Mouse (Mus musculus) CD4-positive, CD25-positive, alpha-beta regulatory T cell, adult 4 months (primary cell): Measurements from ENCODE around the gene Rspry1. TPM values are rescaled to one million over a fixed set of nuclear protein-coding genes. Genes with fewer than 3 reads are reported as not detected.
A peak's percentile ranks its signal among the peaks of the same experiment; 100 is the strongest.

Experiments used
- ATAC-seq: one replicate; pipeline ENCODE4 v1.8.0; 2017
- polyA plus RNA-seq, 2 experiments: library from polyadenylated mRNA; unstranded; fragments of 100-300 nt; shearing (Covaris generic); gene quantifications; one replicate each; pipeline ENCODE4 v1.2.1; 2017

Gene Rspry1
- polyA plus RNA-seq, 2 experiments from 2014 or later, result 25.3 to 29.6 TPM

DNA sequence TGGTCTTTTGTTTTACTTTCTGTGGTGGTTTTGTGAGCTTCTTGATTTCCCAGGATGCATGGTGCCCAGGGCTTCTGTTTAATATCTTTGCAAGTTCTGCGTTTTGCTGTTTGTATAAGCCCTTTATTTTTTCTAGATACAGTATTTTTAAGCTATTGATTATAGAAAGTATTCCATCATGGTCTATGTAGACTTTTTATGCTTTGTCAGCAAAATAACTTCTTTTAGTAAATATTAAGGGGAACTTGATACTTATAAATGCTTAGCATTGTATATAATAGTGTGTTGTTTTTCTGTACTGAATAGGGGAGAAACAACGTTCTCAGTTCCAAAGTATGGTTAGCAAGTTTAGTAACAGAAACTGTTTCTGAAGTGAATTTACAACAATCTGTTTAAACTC, 2.3 kb downstream of the Rspry1 start:
- no peak for ATAC-seq

DNA sequence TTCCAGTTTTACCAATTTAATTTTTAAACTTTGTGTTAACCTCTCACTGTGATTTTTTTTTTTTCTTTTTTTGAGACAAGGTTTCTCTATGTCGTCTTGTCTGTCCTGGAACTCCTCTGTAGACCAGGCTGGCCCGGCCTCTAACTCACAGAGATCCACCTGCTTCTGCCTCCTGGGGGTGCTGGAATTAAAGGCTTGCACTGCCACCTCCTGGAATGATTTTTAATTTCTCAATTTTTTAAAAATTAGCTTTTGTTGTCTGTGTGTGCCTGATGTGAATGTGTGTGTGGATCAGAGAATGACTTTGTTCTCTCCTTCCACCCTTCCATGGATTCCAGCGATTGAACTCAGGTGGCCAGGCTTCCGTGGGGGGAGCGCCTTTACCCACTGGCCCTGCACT, 5.3 kb downstream of the Rspry1 start:
- no peak for ATAC-seq

DNA sequence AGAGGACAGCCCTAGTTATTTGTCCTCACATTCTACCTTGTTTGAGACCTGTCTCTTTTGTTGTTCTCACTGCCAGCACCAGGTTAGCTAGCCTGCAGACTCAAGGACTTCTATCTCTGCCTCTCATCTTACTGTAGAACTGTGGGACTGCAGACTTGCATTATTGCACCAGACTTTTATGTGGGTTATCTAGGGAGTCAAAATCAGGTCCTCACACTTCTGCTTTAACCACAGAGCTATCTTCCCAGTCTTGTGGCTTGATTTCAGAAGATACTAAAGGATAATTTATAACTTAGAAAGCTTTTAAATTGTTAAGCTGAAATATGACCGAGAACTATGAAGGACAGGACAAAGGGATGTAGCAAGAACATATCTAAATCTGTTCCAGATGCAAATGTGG, 23.1 kb downstream of the Rspry1 start:
- ATAC-seq, result no peak

DNA sequence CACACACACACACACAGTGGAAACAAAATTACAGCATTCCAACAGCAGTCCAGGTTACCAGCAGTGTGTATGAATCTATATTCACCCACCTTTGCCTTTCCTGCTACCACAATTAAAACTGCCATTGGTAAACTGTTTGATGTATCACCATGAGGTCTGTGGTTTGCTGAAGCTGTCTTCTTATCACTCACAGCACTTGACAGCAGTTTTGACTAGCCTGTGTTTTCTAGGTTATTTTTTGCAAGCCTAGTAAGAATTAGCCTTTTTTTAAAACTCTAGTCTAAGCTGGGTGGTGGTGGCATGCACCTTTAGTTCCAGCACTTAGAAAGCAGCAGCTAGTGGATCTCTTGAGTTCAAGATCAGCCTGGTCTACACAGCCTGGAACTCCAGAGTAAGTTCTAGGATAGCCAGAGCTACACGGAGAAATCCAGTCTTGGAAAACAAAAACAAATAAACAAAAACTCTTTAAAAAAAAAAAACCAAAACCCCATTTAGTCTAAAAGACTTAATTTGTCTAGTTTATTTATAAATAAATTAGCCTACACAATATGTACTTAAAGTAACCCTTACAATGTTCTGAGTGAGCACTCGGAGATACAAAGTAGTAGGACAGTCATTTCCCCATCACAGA, 31.9 kb downstream of the Rspry1 start:
- ATAC-seq, result peak; percentile 50

DNA sequence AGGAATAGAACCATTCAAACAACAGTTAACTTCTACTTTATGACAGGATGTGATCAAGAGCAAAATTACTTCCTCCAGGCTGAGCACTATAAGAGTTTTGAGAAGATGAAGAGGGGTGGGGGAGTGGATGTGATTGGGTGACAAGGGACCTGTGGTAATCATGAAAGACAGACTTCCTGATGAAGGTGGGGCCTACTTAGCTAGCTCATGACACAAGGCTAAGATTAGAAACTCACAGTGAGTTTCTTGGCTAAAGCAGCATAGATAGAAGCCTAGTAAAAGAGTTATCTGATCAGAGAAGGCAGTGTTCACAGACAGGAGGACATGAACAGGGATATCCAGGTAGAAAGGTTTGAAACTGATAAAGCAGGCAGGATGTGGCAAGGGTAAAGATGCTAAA, 32.5 kb downstream of the Rspry1 start:
- peak; percentile 96 for ATAC-seq

DNA sequence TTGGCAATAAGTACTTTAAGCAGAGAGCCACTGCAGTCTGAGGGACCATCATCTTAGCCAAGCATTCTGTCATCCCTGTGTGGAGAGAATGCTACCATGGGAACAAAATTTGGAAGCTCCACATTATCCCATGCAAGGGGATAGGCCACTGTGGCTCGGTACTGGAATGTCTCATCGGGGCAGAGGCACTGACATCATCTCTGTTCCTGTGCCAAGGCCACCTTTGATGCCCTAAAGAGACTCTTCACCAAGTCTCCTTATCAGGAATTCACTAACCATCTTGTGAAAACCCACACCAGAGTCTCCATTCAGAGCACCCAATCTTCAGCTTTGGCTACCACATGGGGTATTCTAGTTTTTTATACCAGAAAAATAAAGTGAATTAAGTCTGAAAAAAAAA, 39.4 kb downstream of the Rspry1 start:
- no peak for ATAC-seq

DNA sequence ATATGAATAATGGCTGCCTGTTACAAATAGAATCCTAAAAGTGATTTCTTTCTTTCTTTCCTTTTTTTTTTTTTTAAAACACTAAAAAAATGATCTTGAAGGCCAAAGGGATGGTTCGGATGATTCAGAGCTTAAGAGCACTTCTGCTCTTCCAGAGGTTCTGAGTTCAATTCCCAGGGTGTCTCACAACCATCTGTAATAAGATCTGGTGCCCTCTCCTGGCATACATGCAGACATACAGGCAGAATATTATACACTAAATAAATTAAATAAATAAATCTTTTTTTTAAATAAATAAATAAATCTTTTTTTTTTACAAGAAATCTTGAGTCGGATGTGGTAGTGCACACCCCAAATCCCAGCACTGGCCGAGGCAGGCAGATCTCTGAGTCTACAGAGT, 40.2 kb downstream of the Rspry1 start:
- ATAC-seq, result no peak

DNA sequence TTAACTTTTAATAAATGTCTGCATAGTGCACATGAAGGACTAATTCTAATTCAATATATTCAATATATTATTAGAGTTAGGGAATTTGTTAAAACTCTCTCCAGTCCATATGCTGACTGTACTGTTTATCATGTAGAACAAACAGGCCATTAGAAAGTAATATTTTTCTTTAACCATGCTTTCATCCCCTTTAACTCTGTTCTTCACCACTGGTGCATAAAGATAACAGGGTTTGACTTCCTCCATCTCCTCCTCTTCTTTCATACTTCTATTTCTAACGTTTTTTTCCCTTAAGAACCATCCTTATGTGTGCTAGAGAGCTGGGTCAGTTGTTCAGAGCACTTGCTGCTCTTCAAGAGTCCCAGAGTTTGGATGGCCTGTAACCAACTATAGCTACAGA, 43.5 kb downstream of the Rspry1 start:
- no peak for ATAC-seq

DNA sequence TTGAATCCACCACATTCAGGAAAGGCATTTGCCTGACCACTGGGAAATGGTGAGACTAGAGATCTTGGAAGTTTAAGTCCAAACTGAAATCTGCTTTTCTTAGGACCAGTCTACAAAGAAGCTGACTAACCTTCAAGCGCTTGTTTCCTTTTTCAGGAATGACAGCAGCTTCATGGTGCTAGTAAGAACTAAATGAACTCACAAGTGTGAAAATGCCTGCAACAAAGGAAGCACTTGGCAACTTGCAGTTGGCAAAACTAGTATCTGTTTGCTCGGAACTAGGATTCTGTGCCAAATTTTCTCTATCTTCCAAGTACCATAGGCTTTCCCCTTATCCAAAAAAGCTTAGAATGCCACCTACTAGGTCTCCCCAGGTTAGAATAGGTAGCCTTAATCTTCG, 44.4 kb downstream of the Rspry1 start:
- no peak for ATAC-seq

DNA sequence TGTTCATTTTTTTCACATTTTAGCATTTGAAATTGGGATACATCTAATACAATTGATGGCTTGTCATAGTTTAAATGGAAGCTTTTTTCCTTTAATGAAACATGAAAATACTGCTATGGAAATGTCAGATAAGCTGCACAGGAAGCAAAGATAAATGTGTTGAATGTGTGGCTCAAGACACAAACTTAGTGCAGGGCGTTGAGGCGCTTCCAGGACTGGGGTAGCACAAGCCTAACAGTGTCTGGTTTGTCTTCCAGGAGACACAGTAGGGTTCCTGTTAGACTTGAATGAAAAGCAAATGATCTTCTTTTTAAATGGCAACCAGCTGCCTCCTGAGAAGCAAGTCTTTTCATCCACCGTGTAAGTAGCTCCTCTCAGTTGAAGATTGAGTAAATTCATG, 47.8 kb downstream of the Rspry1 start:
- no peak for ATAC-seq

DNA sequence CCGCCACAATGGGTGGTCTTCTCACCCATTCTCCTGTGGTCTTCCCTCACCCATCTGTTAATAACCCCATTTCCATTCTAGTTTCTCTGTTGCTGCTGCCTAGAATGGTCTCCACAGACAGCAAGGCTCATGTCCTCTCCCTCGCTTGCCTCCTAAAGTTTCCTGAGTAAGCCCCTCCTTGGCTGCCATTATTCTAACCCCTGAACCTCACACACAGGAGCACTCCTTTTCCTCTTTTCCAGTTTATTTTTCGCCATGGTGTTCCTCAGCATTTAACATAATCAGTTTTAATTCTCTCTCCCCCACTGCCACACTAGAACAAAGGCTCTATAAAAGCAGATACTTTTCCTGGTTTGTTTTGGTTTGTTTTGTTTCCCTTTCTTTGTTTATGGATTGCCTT, 51.2 kb downstream of the Rspry1 start:
- no peak for ATAC-seq

DNA sequence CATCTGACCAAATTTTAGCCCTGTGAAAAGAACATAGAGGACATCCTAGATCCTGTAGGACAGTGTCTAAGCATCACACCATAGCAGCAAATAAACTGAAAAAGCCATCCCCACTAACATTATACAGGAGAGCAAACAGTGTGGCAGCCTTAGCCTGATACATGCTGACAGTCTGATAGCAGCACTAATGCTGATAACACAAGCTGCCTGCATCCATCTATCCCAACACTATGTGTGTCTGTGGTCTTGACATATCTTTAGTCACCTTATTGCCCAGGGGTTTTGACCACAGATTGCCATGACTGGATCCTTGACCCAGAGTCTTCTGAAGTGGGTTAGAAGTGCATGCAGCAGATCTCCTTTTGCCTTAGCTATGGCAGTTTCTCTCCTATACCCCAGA, 53.3 kb downstream of the Rspry1 start:
- no peak for ATAC-seq

DNA sequence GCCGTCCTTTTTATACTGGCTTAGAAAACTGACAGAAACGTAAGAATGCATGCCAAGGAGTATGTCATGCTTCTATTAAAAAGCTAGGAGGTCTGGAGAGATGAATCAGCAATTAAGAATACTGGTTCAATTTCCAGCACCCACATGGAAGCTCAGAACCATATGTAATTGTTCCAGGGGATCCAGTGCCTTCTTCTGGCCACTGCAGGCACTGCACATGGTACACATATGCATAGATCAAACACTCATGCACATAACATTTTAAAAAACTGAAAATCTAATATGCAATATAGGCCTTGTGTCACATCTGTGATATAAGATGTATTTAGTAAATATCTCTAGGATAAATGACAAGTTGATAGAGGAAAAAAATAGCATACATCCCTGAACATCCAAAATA, 56.3 kb downstream of the Rspry1 start:
- ATAC-seq, result no peak

DNA sequence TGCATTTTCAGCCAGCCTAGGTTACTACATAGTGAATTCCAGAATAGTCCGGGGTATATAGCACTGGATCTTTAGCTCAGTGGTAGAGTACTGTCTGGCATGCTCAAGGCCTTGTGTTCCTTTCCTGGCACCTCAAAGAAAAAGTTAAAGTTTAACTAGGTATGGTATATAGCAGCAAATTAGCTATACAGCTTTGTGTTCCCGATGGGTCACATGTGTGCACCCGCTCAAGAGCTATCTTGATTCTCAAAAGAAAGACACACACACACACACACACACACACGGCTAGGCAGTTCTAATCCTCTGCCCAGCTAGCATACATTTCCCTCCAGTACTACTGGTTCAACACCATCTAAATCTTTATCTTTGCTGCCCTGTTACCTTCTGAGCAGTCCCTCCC, 58.7 kb downstream of the Rspry1 start:
- ATAC-seq, result no peak

DNA sequence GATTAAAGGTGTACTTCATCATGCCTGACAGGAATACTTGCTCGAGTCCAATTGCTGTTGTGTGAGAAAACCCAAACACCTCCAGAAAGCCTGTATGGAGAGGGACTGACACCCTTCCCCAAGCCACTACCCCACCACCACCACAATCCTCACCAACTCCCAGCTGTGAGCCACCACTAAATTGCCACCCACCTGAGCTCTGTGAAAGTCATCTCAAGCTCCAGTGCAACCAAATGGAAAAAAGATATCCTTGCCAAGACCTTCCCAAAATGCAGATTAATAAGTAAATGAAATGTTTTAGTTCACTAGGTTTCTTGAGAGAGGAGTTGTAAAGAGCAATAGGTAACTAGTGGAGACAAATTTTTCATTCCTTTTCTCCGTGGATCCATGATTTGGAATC, 63.0 kb downstream of the Rspry1 start:
- no peak for ATAC-seq

DNA sequence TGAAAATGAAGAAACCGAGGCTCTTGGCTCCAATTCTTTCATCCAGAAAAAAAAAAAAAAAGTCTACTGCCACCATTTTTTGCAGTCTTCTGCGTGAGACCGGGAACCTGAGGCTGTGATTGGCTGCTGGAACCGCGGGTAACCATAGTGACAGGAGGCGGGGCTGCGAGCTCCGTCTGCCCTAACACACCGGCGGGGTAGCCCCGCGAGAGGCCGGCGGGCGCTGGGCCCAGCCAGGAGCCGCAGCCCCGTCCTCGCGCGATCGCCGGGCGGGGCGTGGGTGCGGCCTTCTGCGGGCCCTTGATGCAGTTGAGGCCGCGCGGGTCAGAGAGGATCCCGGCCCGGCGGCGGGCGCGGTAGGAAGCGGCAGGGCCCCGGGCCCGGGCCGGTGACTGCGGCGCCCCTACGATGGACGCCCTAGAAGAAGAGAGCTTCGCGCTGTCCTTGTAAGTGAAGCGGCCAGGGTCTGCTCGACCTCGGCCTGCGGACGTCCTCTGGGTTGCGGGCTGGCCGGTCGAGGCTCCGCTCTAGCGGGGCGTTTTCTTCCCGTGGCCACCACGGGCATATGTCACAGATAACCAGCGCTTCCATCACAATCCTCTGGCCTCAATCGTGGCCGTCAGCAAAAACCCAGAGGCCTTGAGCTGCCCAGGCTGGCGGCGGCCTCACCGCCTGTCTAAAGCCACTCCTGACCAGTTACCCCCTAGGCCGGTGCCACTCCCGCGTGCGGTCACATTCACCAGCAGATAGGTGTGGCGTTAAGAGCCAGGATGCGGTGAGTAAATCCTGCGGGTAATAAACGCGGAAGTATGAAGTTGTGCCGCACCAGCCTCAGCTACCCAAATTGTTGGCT, 64.9 kb downstream of the Rspry1 start, which contains the start of gene Arl2bp:
Gene Arl2bp (plus strand): TSS at position 145 of the 853 bp plus-strand sequence.
- peak; percentile 97 for ATAC-seq

DNA sequence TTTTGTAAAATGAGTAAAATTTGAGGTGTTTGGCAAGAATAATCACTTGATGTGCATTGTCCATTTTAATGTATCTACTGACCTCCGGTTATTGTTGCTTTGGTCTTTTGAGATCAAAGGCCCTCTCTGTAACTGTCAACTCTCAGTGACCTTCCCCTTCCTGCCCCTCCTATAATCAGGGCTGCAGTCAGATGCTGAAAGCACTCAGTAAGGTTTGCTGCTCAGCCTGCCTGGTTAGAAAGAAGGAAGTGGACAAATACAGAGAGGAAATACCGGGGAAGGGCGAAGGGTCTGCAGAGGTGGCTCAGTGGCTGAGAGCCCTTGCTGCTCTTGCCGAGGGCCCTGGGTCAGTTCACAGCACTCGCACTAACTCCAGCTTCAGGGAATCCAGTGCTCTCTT, 72.6 kb downstream of the Rspry1 start:
- ATAC-seq, result no peak

DNA sequence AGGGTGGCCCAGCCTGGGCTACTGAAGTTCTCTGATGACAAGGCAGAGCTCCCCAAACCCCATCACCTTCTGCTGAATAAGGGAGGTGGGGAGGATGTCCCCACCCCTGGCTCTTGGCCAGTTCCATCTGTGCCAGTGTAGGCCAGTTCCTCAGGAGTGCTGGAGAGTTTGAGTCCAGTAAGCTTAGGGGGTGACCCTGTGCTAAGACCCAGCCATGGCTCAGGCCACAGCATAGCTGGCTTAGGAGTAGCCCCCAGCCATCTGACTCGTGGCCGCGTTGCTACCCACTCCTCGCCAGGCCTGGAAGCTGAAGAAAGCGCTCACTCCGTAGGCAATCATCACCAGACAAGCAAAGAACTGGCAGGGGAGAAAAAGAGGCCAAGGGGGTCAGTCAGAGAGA, 74.2 kb downstream of the Rspry1 start:
- ATAC-seq, result no peak

DNA sequence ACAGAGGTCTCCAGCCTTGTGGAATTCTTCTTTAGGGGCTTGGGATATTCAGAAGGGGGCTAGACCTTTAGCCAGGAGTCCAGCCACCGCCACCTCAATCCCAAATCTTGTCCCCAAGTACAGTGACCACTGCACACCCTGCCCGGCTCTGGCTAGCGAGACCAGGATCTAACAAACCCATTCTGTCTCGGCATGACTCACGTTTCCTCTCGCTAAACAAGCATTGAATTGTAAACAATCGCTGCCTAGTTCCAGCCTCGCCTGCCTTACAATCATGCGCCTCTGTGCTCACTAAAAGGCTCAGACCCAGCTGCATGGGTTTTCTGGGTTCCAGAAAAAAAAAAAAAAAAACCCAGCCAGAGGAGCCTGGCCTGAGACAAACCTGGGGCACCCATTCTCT, 76.8 kb downstream of the Rspry1 start:
- no peak for ATAC-seq

DNA sequence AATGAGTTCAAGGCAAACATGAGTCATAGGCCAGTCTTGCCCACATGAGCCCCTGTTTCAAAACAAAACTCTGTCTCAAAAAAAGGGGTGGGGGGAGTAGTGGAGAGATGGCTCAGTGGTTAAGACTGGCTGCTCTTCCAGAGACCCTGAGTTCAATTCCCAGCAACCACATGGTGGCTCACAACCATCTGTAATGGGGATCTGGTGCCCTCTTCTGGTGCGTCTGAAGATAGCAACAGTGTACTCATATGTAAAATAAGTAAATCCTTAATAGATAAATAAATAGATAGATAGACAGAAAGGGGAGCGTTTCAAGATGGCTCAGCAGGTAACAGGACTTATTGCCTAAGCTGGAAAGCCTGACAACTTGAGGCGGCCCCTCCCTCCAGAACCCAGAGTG, 78.7 kb downstream of the Rspry1 start:
- no peak for ATAC-seq

DNA sequence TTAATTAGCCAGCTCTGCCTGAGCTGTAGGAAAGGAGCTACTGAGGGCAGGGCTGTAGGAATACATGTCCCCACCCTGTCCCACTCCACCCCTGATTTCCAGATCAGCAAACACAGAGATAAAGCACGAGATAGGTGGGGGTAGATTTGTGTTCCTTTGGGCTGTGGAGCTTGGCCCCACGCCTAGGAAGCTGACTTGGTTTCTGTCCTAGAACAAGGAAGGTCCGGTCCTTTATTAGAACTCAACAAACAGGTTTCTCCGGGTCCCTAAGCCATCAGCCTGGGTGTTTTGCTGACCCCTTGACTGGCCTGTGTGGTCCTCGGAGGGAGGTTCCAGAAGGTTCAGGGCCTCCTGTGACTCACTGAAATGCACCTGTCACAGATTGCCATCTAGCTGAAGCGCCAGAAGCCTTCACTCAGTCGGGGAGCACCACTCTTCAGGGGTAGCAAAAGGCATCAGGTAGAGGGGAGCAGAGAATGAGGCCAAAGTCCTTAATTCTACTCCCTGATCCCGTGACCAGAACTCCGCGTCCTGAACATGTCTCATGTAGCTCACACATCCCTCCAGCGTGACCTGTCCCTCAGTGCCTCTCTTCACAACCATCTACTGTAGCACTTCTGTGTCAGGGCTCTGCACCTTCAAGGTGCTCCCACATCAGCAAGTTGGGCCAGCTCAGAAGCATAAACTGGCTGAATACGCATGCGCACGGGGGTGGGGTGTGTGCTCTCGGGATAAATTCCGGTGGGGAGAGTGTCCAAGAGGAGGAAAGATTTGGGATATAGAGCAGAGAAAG, 81.2 kb downstream of the Rspry1 start:
- ATAC-seq, result no peak

DNA sequence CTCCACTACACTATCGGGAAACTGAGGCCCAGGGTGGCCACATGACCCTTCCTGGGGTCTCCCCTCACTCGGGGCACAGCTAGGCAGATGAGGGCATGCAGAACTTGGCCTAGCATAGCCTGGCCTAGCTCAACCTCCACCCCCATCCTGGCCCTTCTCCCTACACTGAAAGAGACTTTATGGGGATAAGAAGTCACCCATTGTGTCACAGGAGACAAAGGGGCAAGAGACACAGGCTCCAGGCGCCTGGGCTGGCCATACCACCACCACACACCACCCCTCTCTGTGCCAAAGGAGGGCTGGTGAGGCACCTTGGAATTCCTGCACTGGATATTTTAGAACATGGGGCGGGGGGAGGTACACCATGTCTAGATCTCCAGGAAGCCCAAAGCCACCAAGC, 82.5 kb downstream of the Rspry1 start:
- ATAC-seq, result no peak

DNA sequence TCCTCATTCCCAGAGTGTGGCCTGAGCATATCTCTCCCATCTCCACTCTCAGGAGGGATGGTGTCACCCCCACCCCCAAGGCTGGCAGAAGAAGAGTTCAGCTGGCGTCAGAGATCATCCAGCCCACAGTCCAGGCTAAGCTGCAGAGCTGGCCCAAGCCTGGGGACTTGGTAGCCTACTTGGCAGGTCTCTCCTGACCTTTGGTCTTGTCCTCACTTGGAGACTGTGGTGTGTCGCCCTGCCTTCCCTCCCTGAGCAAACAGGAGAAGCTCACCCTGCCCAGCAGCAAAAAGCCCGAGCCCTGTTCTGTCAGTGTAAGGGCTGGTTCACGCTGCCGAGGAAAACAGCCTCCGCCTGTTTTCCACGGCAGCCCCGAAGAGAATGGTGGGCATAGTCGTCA, 84.2 kb downstream of the Rspry1 start:
- no peak for ATAC-seq

DNA sequence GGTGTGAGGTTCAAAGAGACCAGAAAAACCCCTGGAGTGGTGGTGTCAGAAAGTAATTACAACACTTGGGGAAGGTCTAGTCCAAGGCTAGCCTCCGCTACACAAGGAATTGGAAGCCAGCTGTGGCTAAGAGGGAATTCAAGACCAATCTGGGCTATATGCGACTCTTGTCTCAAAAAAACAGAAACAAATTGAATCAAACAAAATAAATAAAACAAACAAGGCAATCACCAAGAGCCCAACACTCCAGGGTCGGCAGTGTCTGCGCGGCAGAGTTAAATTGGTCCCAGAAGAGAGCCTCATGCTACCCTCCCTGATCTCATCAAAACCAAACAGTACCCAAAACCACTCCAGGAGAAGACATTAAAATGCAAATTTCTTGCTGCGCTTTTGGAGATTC, 93.0 kb downstream of the Rspry1 start:
- ATAC-seq, result no peak
